Mouse (Mus musculus): ENCODE data around the gene Vmn2r-ps159. TPM values are rescaled to one million over a fixed set of nuclear protein-coding genes. Genes with fewer than 3 reads are reported as not detected.

Vmn2r-ps159 gene
- polyA plus RNA-seq (2017; shearing (Covaris generic)) = not detected

DNA sequence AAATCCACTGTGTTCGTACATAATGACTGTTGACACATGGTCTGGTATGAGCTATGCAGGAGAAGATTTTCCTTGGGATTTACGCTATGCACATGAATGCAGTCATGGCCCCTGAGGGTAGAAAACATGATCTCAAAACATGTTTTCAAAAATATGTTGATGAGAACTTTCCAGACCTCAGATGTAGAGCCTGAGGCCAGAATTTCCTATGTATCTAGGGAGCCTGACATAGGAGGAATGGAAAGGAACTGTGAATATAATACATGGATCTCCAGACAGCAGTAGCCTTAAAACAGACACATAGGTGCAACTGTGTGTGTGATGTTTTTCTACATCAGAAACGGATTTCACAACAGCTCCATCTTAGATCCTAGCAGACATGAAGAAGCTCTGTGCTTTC lies at the start of gene Vmn2r-ps159:
Vmn2r-ps159 (plus strand) TSS at position 301 of the 400 bp plus-strand sequence.

Other genes with a start within 250 kb of the Vmn2r-ps159 start
- 43.2 TPM for gene 9430015G10Rik, start 221.1 kb upstream of the Vmn2r-ps159 start, polyA plus RNA-seq (2017; shearing (Covaris generic))
- gene Rnf223, start 200.6 kb upstream of the Vmn2r-ps159 start, polyA plus RNA-seq (2017; shearing (Covaris generic)) = 0.18 TPM
- gene Agrn, start 133.6 kb upstream of the Vmn2r-ps159 start, polyA plus RNA-seq (2017; shearing (Covaris generic)) = 1.1 TPM
- 58.5 TPM for gene Isg15, start 130.3 kb upstream of the Vmn2r-ps159 start, polyA plus RNA-seq (2017; shearing (Covaris generic))
- 23.6 TPM for gene AW011738, start 127.8 kb upstream of the Vmn2r-ps159 start, polyA plus RNA-seq (2017; shearing (Covaris generic))
- gene Perm1, start 115.2 kb upstream of the Vmn2r-ps159 start, polyA plus RNA-seq (2017; shearing (Covaris generic)) = 2.1 TPM
- gene Plekhn1, start 96.2 kb upstream of the Vmn2r-ps159 start, polyA plus RNA-seq (2017; shearing (Covaris generic)) = 7.4 TPM
- 15.7 TPM for gene Noc2l, start 95.1 kb upstream of the Vmn2r-ps159 start, polyA plus RNA-seq (2017; shearing (Covaris generic))
- gene Samd11, start 75.4 kb upstream of the Vmn2r-ps159 start, polyA plus RNA-seq (2017; shearing (Covaris generic)) = 5.2 TPM